Mouse (Mus musculus): ENCODE data around the gene 1700029J07Rik. TPM values are rescaled to one million over a fixed set of nuclear protein-coding genes. Genes with fewer than 3 reads are reported as not detected.
A peak's percentile ranks its signal among the peaks of the same experiment; 100 is the strongest.

Gene 1700029J07Rik
- polyA plus RNA-seq, 1 experiment from 2014 or later = 4.6 TPM

GRCm38 (mm10) chr8:45999784-46000705 lies 25.0 kb upstream of the 1700029J07Rik start:
- H3K27ac ChIP-seq (ENCODE audit: low read length) = peak overlapping the region; percentile 95
- peak overlapping the region; percentile 55 for H3K9ac ChIP-seq (replicated peaks; ENCODE audit: low read depth, low read length)
- peaks cover 7% of the 10 kb centered on the region; the same call in 1 of the 2 replicates for H3K36me3 ChIP-seq (ENCODE audit: control insufficient read depth, insufficient read depth, low read length)
- H3K4me2 ChIP-seq (replicated peaks; ENCODE audit: low read depth, low read length) = peak overlapping the region; percentile 70
- peak; percentile 99 for ATAC-seq (ENCODE audit: insufficient number of reproducible peaks, insufficient read depth, low FRiP score, low read depth)
- no peaks in the 10 kb centered on the region for H3K27me3 ChIP-seq (ENCODE audit: control insufficient read depth, insufficient read depth, low read length)
- 6% methylated on average over 55 of the region's 55 CpGs for WGBS
- no peaks in the 10 kb centered on the region for H3K9me3 ChIP-seq (ENCODE audit: control insufficient read depth, low read depth, low read length)
- H3K4me1 ChIP-seq (ENCODE audit: control insufficient read depth, insufficient read depth, low read length) = peaks cover 4% of the 10 kb centered on the region; the same call in 1 of the 2 replicates
- peak overlapping the region; percentile 46 for H3K4me3 ChIP-seq (ENCODE audit: low read depth, low read length)

- H3K9ac ChIP-seq (replicated peaks; ENCODE audit: low read depth, low read length) = peak within 1 kb of the TSS; percentile 55
- H3K4me3 ChIP-seq (ENCODE audit: low read depth, low read length) = peak within 1 kb of the TSS; percentile 46
- WGBS = 2% methylated on average over 22 of the region's 22 CpGs
- H3K36me3 ChIP-seq (ENCODE audit: control insufficient read depth, insufficient read depth, low read length) = peaks cover 7% of the 10 kb centered on the region; the same call in 1 of the 2 replicates
- peak within 1 kb of the TSS; percentile 95 for H3K27ac ChIP-seq (ENCODE audit: low read length)
- H3K27me3 ChIP-seq (ENCODE audit: control insufficient read depth, insufficient read depth, low read length) = no peaks in the 10 kb centered on the region
- peak within 1 kb of the TSS; percentile 70 for H3K4me2 ChIP-seq (replicated peaks; ENCODE audit: low read depth, low read length)
- H3K9me3 ChIP-seq (ENCODE audit: control insufficient read depth, low read depth, low read length) = no peaks in the 10 kb centered on the region
- ATAC-seq (ENCODE audit: insufficient number of reproducible peaks, insufficient read depth, low FRiP score, low read depth) = peak; percentile 17; the same call in 1 of the 2 replicates
- H3K4me1 ChIP-seq (ENCODE audit: control insufficient read depth, insufficient read depth, low read length) = peaks cover 4% of the 10 kb centered on the region; the same call in 1 of the 2 replicates
These were observed 24.2 kb upstream of the 1700029J07Rik start, which contains the start of gene Lrp2bp for GRCm38 (mm10) chr8:45999138-45999783. TSS of gene Lrp2bp (plus strand) at chr8:45999303.

- Histone ChIP-seq H3K9ac (replicated peaks; ENCODE audit: low read depth, low read length) (no peak overlapping the region), H3K27me3 (ENCODE audit: control insufficient read depth, insufficient read depth, low read length) (no peaks in the 10 kb centered on the region), H3K4me2 (replicated peaks; ENCODE audit: low read depth, low read length) (peak overlapping the region; percentile 70), H3K9me3 (ENCODE audit: control insufficient read depth, low read depth, low read length) (no peaks in the 10 kb centered on the region), H3K4me3 (ENCODE audit: low read depth, low read length) (0 out of 2 replicates have a peak overlapping the region, but pooled peaks have one; percentile 46), H3K36me3 (ENCODE audit: control insufficient read depth, insufficient read depth, low read length) (peaks cover 12% of the 10 kb centered on the region; the same call in 1 of the 2 replicates), H3K4me1 (ENCODE audit: control insufficient read depth, insufficient read depth, low read length) (peaks cover 4% of the 10 kb centered on the region; the same call in 1 of the 2 replicates), H3K27ac (ENCODE audit: low read length) (no peak overlapping the region)
- WGBS = 74% methylated on average over 2 of the region's 2 CpGs
- ATAC-seq (ENCODE audit: insufficient number of reproducible peaks, insufficient read depth, low FRiP score, low read depth) = no peak
These were observed 23.2 kb upstream of the 1700029J07Rik start for GRCm38 (mm10) chr8:45998228-45998627.

- no peak overlapping the region for H3K27ac ChIP-seq (ENCODE audit: low read length)
- H3K4me3 ChIP-seq (ENCODE audit: low read depth, low read length) = no peak overlapping the region
- no peaks in the 10 kb centered on the region for H3K9me3 ChIP-seq (ENCODE audit: control insufficient read depth, low read depth, low read length)
- no peak overlapping the region for H3K9ac ChIP-seq (replicated peaks; ENCODE audit: low read depth, low read length)
- 77% methylated on average over 3 of the region's 3 CpGs for WGBS
- no peak for ATAC-seq (ENCODE audit: insufficient number of reproducible peaks, insufficient read depth, low FRiP score, low read depth)
- H3K36me3 ChIP-seq (ENCODE audit: control insufficient read depth, insufficient read depth, low read length) = peaks cover 17% of the 10 kb centered on the region
- no peaks in the 10 kb centered on the region for H3K27me3 ChIP-seq (ENCODE audit: control insufficient read depth, insufficient read depth, low read length)
- H3K4me1 ChIP-seq (ENCODE audit: control insufficient read depth, insufficient read depth, low read length) = peaks cover 4% of the 10 kb centered on the region; the same call in 1 of the 2 replicates
- H3K4me2 ChIP-seq (replicated peaks; ENCODE audit: low read depth, low read length) = no peak overlapping the region
These were observed 20.5 kb upstream of the 1700029J07Rik start for GRCm38 (mm10) chr8:45995576-45995975.

- Histone ChIP-seq H3K4me3 (ENCODE audit: low read depth, low read length) (no peak overlapping the region), H3K36me3 (ENCODE audit: control insufficient read depth, insufficient read depth, low read length) (peaks cover 21% of the 10 kb centered on the region), H3K27ac (ENCODE audit: low read length) (no peak overlapping the region), H3K4me2 (replicated peaks; ENCODE audit: low read depth, low read length) (no peak overlapping the region), H3K9ac (replicated peaks; ENCODE audit: low read depth, low read length) (no peak overlapping the region), H3K27me3 (ENCODE audit: control insufficient read depth, insufficient read depth, low read length) (no peaks in the 10 kb centered on the region), H3K9me3 (ENCODE audit: control insufficient read depth, low read depth, low read length) (no peaks in the 10 kb centered on the region), H3K4me1 (ENCODE audit: control insufficient read depth, insufficient read depth, low read length) (peaks cover 1% of the 10 kb centered on the region; the same call in 1 of the 2 replicates)
- no peak for ATAC-seq (ENCODE audit: insufficient number of reproducible peaks, insufficient read depth, low FRiP score, low read depth)
- WGBS = 95% methylated on average over 2 of the region's 2 CpGs
These were observed 19.1 kb upstream of the 1700029J07Rik start for GRCm38 (mm10) chr8:45994111-45994510.

GRCm38 (mm10) chr8:45990631-45991310 lies 15.7 kb upstream of the 1700029J07Rik start:
- no peaks in the 10 kb centered on the region for H3K9me3 ChIP-seq (ENCODE audit: control insufficient read depth, low read depth, low read length)
- no peak overlapping the region for H3K4me2 ChIP-seq (replicated peaks; ENCODE audit: low read depth, low read length)
- peaks cover 27% of the 10 kb centered on the region for H3K36me3 ChIP-seq (ENCODE audit: control insufficient read depth, insufficient read depth, low read length)
- no peak overlapping the region for H3K27ac ChIP-seq (ENCODE audit: low read length)
- H3K27me3 ChIP-seq (ENCODE audit: control insufficient read depth, insufficient read depth, low read length) = no peaks in the 10 kb centered on the region
- no peak overlapping the region for H3K9ac ChIP-seq (replicated peaks; ENCODE audit: low read depth, low read length)
- H3K4me3 ChIP-seq (ENCODE audit: low read depth, low read length) = no peak overlapping the region
- ATAC-seq (ENCODE audit: insufficient number of reproducible peaks, insufficient read depth, low FRiP score, low read depth) = no peak
- WGBS = 86% methylated on average over 4 of the region's 4 CpGs
- H3K4me1 ChIP-seq (ENCODE audit: control insufficient read depth, insufficient read depth, low read length) = 0 out of 2 replicates have a peak, but pooled peaks cover 5% of the 10 kb centered on the region

DNA sequence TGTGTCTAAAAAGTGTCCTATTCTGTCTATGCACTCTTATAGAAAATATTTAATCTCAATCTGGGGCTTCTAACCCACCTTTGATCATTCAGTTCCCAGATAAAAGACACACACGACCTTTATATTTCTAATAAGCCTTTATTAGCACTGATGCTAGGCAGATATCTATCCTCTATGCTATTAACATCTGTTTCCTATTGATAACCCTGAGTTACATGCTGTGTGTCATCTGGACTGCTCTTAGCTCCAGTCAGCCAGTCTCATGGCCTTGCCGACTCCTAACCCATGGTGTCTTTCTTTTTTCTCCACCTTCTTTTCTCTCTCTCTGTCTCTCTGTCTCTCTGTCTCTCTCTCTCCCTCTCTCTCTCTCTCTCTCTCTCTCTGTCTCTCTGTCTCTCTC lies 13.1 kb upstream of the 1700029J07Rik start:
- peaks cover 21% of the 10 kb centered on the region for H3K36me3 ChIP-seq (ENCODE audit: control insufficient read depth, insufficient read depth, low read length)
- ATAC-seq (ENCODE audit: insufficient number of reproducible peaks, insufficient read depth, low FRiP score, low read depth) = no peak
- no peak overlapping the region for H3K4me2 ChIP-seq (replicated peaks; ENCODE audit: low read depth, low read length)
- no peaks in the 10 kb centered on the region for H3K27me3 ChIP-seq (ENCODE audit: control insufficient read depth, insufficient read depth, low read length)
- no peak overlapping the region for H3K27ac ChIP-seq (ENCODE audit: low read length)
- H3K4me3 ChIP-seq (ENCODE audit: low read depth, low read length) = no peak overlapping the region
- H3K9me3 ChIP-seq (ENCODE audit: control insufficient read depth, low read depth, low read length) = no peaks in the 10 kb centered on the region
- H3K4me1 ChIP-seq (ENCODE audit: control insufficient read depth, insufficient read depth, low read length) = 0 out of 2 replicates have a peak, but pooled peaks cover 5% of the 10 kb centered on the region
- no peak overlapping the region for H3K9ac ChIP-seq (replicated peaks; ENCODE audit: low read depth, low read length)
- 67% methylated on average over 2 of the region's 2 CpGs for WGBS

- peaks cover 21% of the 10 kb centered on the region for H3K36me3 ChIP-seq (ENCODE audit: control insufficient read depth, insufficient read depth, low read length)
- no peaks in the 10 kb centered on the region for H3K27me3 ChIP-seq (ENCODE audit: control insufficient read depth, insufficient read depth, low read length)
- no peak overlapping the region for H3K9ac ChIP-seq (replicated peaks; ENCODE audit: low read depth, low read length)
- H3K4me3 ChIP-seq (ENCODE audit: low read depth, low read length) = no peak overlapping the region
- H3K27ac ChIP-seq (ENCODE audit: low read length) = no peak overlapping the region
- H3K4me1 ChIP-seq (ENCODE audit: control insufficient read depth, insufficient read depth, low read length) = 0 out of 2 replicates have a peak, but pooled peaks cover 5% of the 10 kb centered on the region
- no peak overlapping the region for H3K4me2 ChIP-seq (replicated peaks; ENCODE audit: low read depth, low read length)
- H3K9me3 ChIP-seq (ENCODE audit: control insufficient read depth, low read depth, low read length) = no peaks in the 10 kb centered on the region
- ATAC-seq (ENCODE audit: insufficient number of reproducible peaks, insufficient read depth, low FRiP score, low read depth) = no peak
- 56% methylated on average over 3 of the region's 3 CpGs for WGBS
These were observed 11.6 kb upstream of the 1700029J07Rik start for GRCm38 (mm10) chr8:45986665-45987064.

All from stomach, embryonic 14.5 days (tissue).